Mouse (Mus musculus): ENCODE results near the gene Tbk1. TPM values are rescaled to one million over a fixed set of nuclear protein-coding genes. Genes with fewer than 3 reads are reported as not detected.

Tbk1 gene
- total RNA-seq (2014; fragmentation: Nextera tagmentation) (69.1 and 70.9 TPM in 2 replicates), total RNA-seq (2017) (53.0 and 67.7 TPM in 2 replicates)

DNA sequence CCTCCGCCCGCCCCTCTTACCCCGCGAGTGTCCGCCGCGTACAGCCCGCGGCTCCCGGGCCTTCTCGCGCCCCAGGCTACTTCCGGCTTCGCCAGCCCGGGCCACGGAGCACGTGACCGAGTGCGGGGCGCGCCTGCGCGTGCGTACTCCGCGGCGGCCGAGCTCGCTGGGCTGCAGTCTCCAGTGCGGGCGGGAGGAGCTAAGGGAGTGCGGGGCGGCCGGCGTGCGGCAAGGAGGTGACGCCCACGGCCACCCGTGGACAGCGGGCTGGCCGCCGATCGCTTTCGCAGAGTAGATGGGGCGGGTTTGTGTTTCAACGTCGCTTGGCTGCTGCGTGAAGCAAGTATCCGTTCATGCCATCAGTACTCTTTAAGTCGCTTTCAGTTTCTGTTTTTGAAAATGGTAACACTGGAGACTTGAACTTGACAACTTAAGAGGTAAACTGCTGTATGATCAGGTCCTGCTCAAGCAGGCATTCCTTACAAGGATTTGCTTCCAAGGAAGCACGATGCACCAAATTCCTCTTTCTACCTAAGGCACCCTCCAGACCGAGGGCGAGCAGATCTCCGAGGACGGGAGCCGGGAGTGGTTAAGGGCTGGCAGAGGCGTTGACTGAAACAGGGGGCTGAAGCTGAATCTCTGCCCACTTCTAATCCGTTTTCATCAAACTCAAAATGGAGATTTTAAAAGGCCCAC is at the start of gene Tbk1:
TSS of gene Tbk1 (minus strand) at position 113 of the 696 bp plus-strand sequence.
- ATAC-seq (replicated peaks; ENCODE audit: poor library complexity, severe bottlenecking), result peak; percentile 57

DNA sequence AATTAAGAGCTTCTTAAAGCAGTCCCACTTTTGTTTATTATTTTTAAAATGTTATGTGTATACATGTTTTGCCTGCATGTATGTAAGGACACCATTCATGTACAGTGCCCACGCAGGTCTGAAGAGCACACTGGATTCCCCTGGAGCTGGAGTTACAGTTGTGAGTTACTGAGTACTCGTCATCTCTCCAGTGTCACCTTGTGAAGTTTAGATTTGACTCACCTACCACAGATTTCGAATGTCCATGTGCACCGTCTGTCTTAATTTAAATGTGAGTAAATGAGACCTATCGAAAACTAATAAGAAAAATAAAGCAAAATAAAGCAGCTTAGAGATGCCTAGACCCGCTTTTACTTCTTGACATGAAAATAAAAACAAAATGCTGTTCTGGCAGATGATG is 49.7 kb upstream of the Tbk1 start:
- ATAC-seq (replicated peaks; ENCODE audit: poor library complexity, severe bottlenecking), result no peak

DNA sequence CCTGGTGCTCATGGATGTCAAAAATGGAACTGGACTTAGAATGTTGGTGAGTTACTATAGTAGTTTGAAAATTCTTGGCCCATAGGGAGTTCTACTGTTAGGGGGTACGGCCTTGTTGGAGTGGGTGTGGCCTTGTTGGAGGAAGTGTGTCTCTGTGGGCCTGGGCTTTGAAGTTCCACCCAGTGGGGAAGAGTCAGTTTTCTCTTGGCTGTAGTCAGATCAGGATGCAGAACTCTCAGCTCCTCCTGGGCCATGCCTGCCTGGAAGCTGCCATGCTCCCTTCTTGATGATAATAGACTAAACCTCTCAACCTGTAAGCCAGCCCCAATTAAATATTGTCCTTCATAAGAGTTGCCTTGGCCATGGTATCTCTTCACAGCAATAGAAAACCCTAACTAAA is 47.6 kb upstream of the Tbk1 start:
- ATAC-seq (replicated peaks; ENCODE audit: poor library complexity, severe bottlenecking), result peak; percentile 72

DNA sequence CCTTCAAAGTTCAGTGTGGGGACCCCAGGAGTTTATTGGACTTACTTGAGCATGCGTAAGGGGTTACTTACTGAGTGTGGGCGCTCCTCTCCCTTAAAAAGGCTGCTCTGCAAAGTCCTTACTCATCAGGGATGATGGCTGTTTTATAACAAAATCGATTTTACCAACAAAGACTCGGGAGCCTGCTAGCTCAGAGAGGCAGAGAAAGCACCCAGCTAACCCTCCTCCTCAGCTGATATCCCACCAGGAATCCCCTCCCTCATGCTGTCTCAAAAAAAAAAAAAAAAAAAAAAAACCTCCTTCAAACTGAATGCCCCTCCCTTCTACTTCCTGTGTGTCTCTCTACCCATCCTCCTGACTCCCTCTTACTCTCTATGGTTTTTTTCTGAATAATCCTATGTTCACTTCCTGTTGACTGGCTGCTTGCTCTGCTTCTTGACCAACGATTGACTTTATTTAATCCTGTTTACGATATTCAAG is 42.0 kb upstream of the Tbk1 start:
- no peak for ATAC-seq (replicated peaks; ENCODE audit: poor library complexity, severe bottlenecking)

DNA sequence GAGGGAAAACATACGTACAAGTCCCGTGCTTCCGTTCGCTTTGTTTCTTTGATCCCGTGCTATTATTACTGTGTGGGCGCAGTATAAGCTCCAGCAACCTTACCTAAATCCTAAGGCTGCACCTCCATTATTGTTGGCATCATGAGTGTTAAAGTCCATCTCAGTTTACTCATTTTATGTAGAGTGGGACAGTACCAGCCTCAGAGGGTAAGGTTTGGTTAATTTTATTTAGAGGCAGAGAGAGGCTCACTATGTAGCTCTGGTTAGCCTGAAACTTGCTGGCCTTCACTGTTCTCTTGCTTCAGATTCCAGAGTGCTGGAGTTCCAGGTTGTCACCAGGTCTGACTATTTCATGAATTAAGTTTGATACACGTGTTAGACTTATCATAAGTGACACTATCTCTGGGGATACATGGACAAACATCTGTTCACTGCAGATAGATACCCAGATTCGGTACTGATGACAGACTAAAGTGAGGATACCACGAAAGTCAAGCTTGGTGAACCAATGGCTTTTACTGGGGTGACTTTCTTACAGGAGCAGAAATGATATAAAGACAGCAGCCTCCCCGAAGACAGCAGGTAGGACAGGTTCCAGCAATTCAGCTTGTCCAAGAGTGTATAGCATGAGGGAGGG is 40.7 kb upstream of the Tbk1 start:
- no peak for ATAC-seq (replicated peaks; ENCODE audit: poor library complexity, severe bottlenecking)

DNA sequence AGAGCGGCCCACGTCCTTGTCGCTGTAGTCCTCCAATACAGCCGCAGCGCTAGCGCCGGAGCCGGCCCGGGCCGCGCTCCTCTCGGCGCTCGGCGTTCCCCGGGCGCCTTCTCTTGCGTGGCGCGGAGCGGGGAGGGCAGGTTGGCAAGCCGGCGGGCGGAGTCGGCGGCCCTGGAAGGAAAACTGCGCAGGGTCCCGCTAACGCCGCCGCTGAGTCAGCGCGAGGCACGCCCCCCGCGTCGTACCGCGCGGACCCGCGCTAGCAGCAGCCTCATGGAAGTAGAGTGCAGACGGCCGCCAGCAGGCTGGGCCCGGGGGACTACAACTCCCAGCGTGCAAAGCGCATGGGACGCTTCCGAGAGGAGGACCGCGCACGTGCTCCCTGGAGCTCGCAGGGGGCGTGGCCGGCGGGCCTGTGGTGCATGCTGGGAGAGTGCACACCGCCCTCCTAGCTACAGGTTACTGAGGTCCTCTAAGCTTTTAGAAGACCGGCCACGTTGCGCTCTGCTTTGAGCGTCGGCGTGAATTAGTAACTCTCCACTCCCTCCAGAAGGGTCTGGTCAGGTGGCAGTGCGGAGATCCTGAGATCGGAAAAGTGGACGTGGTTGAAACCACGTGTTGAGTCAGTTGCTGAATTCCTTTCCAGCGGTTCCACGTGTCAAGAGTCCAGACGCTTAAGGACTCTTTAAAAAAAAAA is 39.7 kb upstream of the Tbk1 start, which contains the start of gene Xpot:
TSS of gene Xpot (minus strand) at position 147 of the 697 bp plus-strand sequence.
- ATAC-seq (replicated peaks; ENCODE audit: poor library complexity, severe bottlenecking), result peak; percentile 90

DNA sequence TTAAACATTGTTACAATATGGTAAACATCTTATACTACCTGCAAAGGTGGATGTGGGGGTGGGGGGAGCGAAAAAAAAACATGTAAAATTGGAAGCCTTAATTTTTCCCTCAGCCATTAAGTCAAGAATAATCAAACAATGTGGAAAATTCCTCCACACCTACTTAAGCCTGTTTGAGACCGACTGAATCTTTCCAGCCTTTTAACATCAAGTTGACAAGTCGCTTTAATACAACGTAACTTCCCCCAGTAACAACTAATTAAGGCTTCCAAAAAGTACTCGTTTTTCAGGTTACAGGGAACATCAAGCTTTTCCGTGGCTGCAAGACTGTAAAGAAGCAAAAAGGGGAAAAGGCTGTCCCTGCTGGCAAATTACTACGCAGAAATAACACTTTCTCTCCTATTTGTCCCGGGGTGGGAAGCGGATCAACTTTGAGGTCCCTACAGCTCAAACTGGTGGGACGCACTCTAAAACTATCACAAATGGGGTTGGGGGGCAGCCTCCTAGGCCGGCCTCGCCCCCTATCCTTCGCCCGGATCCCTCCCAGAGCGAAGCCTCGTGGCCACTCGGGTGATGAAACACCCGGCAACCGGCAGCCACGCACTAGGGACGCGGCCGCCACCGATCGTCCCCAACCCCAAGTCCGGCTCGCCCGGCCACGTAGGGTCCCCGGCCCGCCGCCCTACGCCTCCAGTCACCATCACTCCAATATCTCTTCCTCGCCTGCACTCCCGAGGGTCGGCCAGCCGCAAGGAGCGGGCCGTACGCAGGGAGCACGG is 39.0 kb upstream of the Tbk1 start:
- peak; percentile 55 for ATAC-seq (replicated peaks; ENCODE audit: poor library complexity, severe bottlenecking)

DNA sequence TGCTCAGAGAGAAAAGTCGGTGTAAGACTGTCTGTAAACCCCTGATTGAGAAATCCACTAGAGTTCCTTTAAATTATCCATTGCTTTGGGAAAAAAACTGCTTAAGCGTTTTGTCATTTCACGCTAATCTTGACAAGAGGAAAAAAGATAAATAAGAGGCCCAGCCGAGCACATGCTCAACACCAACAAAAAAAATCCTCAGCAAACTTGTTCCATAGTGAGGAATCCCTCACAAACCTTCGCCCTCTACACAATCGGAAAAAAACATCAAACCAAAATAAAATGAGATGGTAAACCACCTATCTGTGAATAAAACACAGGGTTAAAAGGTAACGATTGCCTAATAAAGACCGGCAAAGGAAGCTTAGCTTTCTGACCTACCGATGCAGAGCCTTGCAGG is 38.4 kb upstream of the Tbk1 start:
- no peak for ATAC-seq (replicated peaks; ENCODE audit: poor library complexity, severe bottlenecking)

DNA sequence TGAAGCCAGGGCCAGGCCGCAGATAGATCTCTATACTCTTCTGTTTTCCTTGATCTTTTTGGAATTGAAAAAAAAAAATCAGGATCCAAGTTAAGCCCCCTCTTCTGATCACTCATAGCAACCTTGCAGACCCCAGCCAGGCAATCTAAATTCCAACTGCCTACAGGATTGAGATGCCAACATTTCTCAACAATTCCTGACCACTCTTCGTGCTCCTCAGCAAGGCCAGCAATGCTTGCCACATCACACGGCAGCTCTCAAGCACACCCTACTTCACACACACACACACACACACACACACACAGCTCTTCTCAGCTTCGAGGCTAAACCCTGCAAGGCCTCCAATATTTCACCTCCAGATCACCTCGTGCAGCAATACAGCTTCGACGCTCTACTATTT is 37.1 kb upstream of the Tbk1 start:
- ATAC-seq (replicated peaks; ENCODE audit: poor library complexity, severe bottlenecking), result 0 out of 2 replicates have a peak, but pooled peaks have one; percentile 11

DNA sequence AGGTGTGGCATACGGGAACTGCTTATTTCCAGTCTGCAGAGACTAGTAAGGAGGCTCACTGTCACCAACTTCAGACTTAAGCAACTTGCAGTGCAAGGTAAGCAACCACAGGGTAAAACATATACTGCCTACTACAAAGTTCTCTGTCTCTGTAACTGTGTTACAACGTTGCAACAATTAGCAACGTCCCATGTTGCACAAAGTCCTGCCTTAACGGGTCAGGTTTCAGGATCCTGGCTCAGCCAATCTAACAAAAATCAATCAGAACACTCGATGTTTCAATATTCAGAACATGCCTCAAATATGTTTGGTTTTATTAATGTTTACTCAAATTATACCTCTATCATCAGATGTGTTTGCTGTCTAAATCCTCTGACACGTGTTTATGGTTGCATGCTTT is 35.8 kb upstream of the Tbk1 start:
- no peak for ATAC-seq (replicated peaks; ENCODE audit: poor library complexity, severe bottlenecking)

DNA sequence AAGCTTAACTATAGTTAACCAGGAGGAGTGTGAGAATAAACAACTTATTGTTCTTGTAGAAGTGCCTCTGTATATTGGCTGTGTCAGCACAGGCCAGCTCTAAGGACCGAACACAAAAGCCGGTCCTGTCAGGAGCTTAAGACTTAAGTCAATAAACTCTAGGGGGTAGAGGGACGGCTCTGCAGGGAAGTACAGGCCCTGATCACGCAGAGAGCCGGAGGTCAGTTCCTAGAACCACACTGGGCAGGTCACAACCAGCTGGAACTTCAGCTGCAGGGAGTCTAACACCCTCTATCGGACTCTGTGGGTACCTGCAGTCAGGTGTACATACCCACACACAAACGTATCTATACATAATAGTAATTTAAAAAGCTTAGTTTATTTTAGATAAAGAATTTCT is 29.3 kb upstream of the Tbk1 start:
- no peak for ATAC-seq (replicated peaks; ENCODE audit: poor library complexity, severe bottlenecking)

DNA sequence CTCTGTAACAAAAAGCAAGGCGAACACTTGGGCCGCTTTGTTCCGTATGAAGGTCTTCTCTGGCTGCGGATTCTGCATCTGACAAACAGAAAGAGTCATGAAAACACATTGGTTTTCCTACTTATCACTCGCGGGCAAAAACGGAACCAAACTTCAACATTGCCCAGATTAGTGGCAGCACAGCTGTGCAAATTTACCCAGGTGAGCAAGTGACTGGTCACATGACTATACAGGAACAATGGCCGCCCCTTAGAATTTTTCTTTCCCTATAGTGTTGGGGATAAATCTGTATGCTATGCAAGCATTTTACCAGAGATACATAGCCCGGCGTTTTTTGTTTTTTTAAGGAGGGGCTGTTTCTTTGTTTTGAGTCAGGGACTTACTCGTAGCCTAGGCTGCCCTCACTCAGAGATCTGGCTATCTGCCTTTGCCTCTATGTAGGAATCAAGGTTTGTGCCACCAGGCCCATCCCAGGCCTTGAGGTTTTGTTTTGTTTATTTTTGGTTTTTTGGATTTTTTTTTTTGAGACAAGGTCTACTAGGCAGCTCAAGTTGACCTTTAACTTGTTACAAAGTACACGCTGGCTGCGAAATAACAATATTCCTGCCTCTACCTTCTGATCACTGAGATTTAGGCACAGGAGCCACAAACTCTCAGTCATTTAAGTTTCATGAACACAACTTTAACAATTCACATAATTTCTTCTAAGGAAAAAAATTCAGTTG is 28.7 kb upstream of the Tbk1 start:
- no peak for ATAC-seq (replicated peaks; ENCODE audit: poor library complexity, severe bottlenecking)

DNA sequence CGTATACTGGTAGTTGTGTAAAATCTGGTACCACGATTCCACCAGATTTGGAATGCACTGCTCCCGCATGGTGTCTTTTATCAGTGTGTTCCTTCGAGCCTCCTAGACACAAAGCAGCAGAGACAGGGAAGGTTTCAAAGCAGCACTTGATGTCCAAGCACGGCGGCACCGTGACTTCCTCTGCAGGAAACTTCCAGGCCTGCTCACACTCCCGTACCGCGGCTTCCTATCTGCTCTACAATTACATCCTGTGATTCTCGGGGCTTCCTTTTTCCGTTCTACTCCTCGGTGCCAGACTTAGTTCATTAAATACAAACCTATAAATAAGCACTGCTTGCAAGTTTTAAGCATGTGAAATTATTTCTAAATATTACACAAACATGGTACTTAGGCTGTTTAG is 27.0 kb upstream of the Tbk1 start:
- ATAC-seq (replicated peaks; ENCODE audit: poor library complexity, severe bottlenecking), result peak; percentile 58

DNA sequence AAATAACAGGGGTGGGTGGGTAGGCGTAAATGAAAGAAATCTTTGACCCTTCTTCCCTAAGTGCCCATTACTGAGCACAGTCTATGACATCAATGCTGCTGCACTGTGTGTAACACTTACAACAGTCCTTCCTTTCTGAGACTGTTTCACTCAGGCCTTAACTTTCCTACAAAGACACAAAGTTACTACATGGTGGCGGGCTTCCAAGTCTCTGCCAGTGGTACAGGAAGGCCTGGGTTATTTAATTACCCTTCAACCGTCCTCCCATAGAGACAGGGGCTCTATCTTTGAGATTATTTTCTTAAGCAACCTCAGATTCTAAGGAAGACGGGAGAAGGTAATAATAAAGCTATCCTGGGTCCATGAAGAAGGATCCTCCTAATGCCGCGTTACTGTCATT is 25.9 kb upstream of the Tbk1 start:
- ATAC-seq (replicated peaks; ENCODE audit: poor library complexity, severe bottlenecking), result no peak

DNA sequence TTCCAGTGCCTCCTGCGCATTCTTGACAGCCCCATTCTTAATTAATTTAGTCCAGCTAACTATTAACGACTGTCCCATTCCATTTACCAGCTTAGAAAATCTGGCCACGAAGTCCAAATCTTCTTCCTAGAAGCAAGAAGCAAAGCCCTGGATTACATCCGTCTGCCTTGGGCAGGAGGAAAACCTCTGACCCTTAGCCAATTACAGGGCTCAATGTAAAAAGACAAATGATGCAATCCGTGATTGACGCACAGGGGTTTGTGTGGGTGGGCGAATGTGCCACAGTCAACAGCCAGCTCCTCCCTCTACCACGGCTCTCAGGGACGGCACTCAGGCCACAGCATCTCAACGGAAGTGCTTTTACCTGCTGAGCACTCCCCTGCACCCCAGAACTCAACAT is 25.0 kb upstream of the Tbk1 start:
- ATAC-seq (replicated peaks; ENCODE audit: poor library complexity, severe bottlenecking), result peak; percentile 73

DNA sequence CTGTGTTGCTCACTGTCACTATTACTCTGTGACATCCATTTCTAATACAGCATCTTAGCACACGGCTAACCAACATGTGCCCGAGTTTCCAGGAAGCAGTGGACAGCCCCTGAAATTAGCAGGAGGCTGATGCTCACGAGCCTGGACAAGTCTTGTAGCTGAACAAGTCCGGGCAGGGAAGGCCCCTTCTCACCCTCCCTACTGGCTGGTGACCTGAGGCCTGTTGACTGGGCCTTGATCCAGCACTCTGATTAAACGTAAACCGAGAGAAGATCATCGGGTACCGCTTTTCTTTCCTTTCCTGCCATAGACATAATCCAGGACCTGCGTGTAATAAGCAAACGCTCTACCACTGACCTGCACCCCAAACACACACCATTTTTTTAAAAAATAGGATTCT is 21.6 kb upstream of the Tbk1 start:
- ATAC-seq (replicated peaks; ENCODE audit: poor library complexity, severe bottlenecking), result no peak

DNA sequence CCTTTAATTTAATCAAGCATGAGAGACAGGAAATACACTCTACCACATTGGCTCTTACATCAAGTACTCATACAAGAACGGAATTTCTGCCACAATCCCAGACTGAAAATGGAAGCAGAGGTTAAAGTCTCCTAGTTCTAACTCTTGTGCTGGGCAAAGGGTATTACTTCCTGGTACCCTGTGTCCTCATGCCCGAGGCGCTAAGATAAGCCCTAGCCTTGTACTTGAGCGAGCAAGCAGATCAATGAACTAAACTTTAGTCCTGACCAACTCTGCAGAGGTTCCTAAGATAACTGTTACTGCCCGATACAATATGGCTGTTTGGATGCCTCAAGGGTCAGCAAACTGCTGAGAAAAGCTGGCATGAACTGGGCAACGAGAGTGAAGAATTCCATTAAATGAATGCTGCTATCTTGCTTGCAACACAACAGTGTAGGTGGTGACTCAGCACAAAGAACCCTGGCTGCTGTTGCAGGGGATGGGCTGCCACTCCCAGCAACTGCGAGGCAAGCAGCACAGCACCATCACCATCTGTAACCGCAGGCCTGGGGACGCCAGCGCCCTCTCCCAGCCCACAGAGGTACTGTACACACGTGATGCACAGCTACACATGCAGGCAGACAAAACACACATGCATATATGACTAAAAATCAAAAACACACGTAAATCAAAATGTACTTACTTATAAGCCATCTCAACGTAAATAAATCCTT is 18.2 kb upstream of the Tbk1 start:
- peak; percentile 35; the same call in 1 of the 2 replicates for ATAC-seq (replicated peaks; ENCODE audit: poor library complexity, severe bottlenecking)

DNA sequence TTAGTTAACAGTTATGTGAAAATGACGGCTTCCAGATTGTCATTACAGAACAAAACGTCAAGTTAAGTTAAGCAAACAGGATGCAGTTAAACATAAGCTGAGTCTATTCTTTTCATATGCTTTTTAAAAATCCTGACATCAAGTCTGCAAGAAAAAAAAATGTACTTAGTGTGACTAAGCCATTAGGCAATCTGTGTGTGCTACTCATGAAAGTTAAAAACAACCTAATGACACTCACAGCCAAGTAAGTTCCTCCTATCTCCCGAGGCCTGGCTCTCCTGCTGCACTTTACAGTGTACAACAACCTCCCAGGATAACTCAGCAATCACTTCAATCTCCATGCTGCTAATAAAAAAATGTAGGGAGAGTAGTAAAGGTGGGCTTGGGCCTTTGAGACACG is 17.0 kb upstream of the Tbk1 start:
- no peak for ATAC-seq (replicated peaks; ENCODE audit: poor library complexity, severe bottlenecking)

DNA sequence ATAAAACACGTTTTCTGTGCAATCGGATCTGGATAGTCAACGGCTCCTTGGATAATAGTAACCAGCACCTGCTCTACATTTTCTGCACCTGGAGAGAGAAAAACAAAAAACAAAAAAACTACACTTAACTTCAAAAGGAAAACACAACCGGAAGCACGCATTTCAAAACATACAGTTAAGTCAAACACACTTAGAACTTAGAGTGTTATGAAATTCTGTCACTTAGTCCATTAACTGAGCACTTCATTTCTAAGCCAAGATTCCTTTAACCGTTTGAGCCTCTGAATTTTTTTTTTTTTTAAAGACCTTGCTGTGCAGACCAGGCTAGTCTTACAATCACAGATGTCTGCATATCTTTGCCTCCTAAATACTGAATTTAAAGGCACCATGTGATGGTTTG is 14.7 kb upstream of the Tbk1 start:
- ATAC-seq (replicated peaks; ENCODE audit: poor library complexity, severe bottlenecking), result no peak
